Mouse (Mus musculus): ENCODE measurements around the gene Scnn1b. TPM values are rescaled to one million over a fixed set of nuclear protein-coding genes. Genes with fewer than 3 reads are reported as not detected.

Scnn1b gene
- total and polyA plus RNA-seq, 3 experiments, result 0.04 TPM; not detected in 2

- in situ Hi-C loops (cut with MboI; ENCODE audit: low pct_ligation_motif_present, low pct_unique_long_range_greater_than_20kb, low sequenced_read_pairs) (no loop called here), dilution Hi-C loops (cut with MboI; ENCODE audit: extremely low pct_ligation_motif_present, extremely low pct_unique_long_range_greater_than_20kb, low sequenced_read_pairs) (no loop called here)
- Histone ChIP-seq H3K79me2 (replicated peaks; ENCODE audit: control insufficient read depth, extremely low read depth, insufficient read depth, poor library complexity, severe bottlenecking) (no peaks in the 10 kb centered on the region), H3K4me1 (ENCODE audit: control insufficient read depth in 1 of 2, insufficient read depth in 2 of 2) (no peaks in the 10 kb centered on the region), H3K9me3 (replicated peaks; ENCODE audit: low read length) (no peaks in the 10 kb centered on the region), H3K27ac (ENCODE audit: insufficient read depth, low read depth) (no peak overlapping the region), H3K4me3 (replicated peaks in 1 of 3; ENCODE audit: low read depth in 2 of 3, low read length in 2 of 3, poor library complexity in 1 of 3) (no peak overlapping the region), H3K36me3 (replicated peaks in 1 of 2; ENCODE audit: control insufficient read depth in 1 of 2, insufficient read depth in 1 of 2, low read length in 1 of 2) (peaks cover 30 to 93% of the 10 kb centered on the region in 2 experiments), H3K9ac (ENCODE audit: insufficient read depth, low read depth) (no peak overlapping the region), H3K4me2 (ENCODE audit: insufficient read depth, low read depth, poor library complexity, severe bottlenecking) (no peak overlapping the region), H3K27me3 (replicated peaks) (no peaks in the 10 kb centered on the region)
- DNase-seq (ENCODE audit: extremely low read depth), result no peak
- no peak for TF ChIP-seq MEF2A (IDR thresholded peaks at IDR 0.05; ENCODE audit: borderline replicate concordance, low read depth, low read length)
- TF ChIP-seq CHD2 (IDR thresholded peaks at IDR 0.05; ENCODE audit: low read length), result no peak
- no peak for TF ChIP-seq ZKSCAN1 (IDR thresholded peaks at IDR 0.05; ENCODE audit: borderline replicate concordance, low read depth, low read length)
- no peak for TF ChIP-seq USF1 (IDR thresholded peaks at IDR 0.05; ENCODE audit: low read depth, low read length)
These were observed 68.8 kb downstream of the Scnn1b start for GRCm38 (mm10) chr7:121933675-121934074.

- H3K4me2 ChIP-seq (ENCODE audit: insufficient read depth, low read depth, poor library complexity, severe bottlenecking), result no peak overlapping the region
- in situ Hi-C loops (cut with MboI; ENCODE audit: low pct_ligation_motif_present, low pct_unique_long_range_greater_than_20kb, low sequenced_read_pairs), result no loop called here
- H3K27me3 ChIP-seq (replicated peaks), result no peaks in the 10 kb centered on the region
- no peaks in the 10 kb centered on the region for H3K79me2 ChIP-seq (replicated peaks; ENCODE audit: control insufficient read depth, extremely low read depth, insufficient read depth, poor library complexity, severe bottlenecking)
- peaks cover 26 to 93% of the 10 kb centered on the region in 2 experiments for H3K36me3 ChIP-seq (replicated peaks in 1 of 2; ENCODE audit: control insufficient read depth in 1 of 2, insufficient read depth in 1 of 2, low read length in 1 of 2)
- no peak overlapping the region for H3K4me3 ChIP-seq (replicated peaks in 1 of 3; ENCODE audit: low read depth in 2 of 3, low read length in 2 of 3, poor library complexity in 1 of 3)
- no peak overlapping the region for H3K27ac ChIP-seq (ENCODE audit: insufficient read depth, low read depth)
- TF ChIP-seq TCF12 (IDR thresholded peaks at IDR 0.05; ENCODE audit: low read depth, low read length) (no peak), EP300 (IDR thresholded peaks at IDR 0.05; ENCODE audit: low read length) (no peak), GABPA (IDR thresholded peaks at IDR 0.05; ENCODE audit: insufficient replicate concordance, low read depth, low read length) (no peak), ZMIZ1 (IDR thresholded peaks at IDR 0.05; ENCODE audit: low read depth, low read length) (no peak)
- peaks cover 0 to 4% of the 10 kb centered on the region in 2 experiments; a peak in 1 of 4 replicates for H3K4me1 ChIP-seq (ENCODE audit: control insufficient read depth in 1 of 2, insufficient read depth in 2 of 2)
- dilution Hi-C loops (cut with MboI; ENCODE audit: extremely low pct_ligation_motif_present, extremely low pct_unique_long_range_greater_than_20kb, low sequenced_read_pairs), result no loop called here
- H3K9me3 ChIP-seq (replicated peaks; ENCODE audit: low read length), result no peaks in the 10 kb centered on the region
- no peak for DNase-seq (ENCODE audit: extremely low read depth)
- H3K9ac ChIP-seq (ENCODE audit: insufficient read depth, low read depth), result no peak overlapping the region
These were observed 69.5 kb downstream of the Scnn1b start for GRCm38 (mm10) chr7:121934346-121934745.

- no peak for DNase-seq (ENCODE audit: extremely low read depth)
- H3K4me3 ChIP-seq (replicated peaks in 1 of 3; ENCODE audit: low read depth in 2 of 3, low read length in 2 of 3, poor library complexity in 1 of 3), result no peak overlapping the region
- H3K9ac ChIP-seq (ENCODE audit: insufficient read depth, low read depth), result no peak overlapping the region
- H3K4me2 ChIP-seq (ENCODE audit: insufficient read depth, low read depth, poor library complexity, severe bottlenecking), result no peak overlapping the region
- no peak overlapping the region for H3K27ac ChIP-seq (ENCODE audit: insufficient read depth, low read depth)
- TF ChIP-seq POLR2AphosphoS2 (IDR thresholded peaks at IDR 0.05; ENCODE audit: low read depth, low read length) (no peak), ZNF384 (IDR thresholded peaks at IDR 0.05; ENCODE audit: low read depth, low read length) (no peak), MAX (IDR thresholded peaks at IDR 0.05; ENCODE audit: low read length) (no peak), CHD1 (IDR thresholded peaks at IDR 0.05; ENCODE audit: low read depth, low read length) (no peak), KAT2A (IDR thresholded peaks at IDR 0.05; ENCODE audit: insufficient replicate concordance, low read length) (no peak), NELFE (IDR thresholded peaks at IDR 0.05; ENCODE audit: low read depth, low read length) (no peak)
- in situ Hi-C loops (cut with MboI; ENCODE audit: low pct_ligation_motif_present, low pct_unique_long_range_greater_than_20kb, low sequenced_read_pairs), result no loop called here
- H3K4me1 ChIP-seq (ENCODE audit: control insufficient read depth in 1 of 2, insufficient read depth in 2 of 2), result peaks cover 0 to 13% of the 10 kb centered on the region in 2 experiments; a peak in 1 of 4 replicates
- H3K9me3 ChIP-seq (replicated peaks; ENCODE audit: low read length), result no peaks in the 10 kb centered on the region
- dilution Hi-C loops (cut with MboI; ENCODE audit: extremely low pct_ligation_motif_present, extremely low pct_unique_long_range_greater_than_20kb, low sequenced_read_pairs), result no loop called here
- H3K79me2 ChIP-seq (replicated peaks; ENCODE audit: control insufficient read depth, extremely low read depth, insufficient read depth, poor library complexity, severe bottlenecking), result no peaks in the 10 kb centered on the region
- peaks cover 17 to 85% of the 10 kb centered on the region in 2 experiments for H3K36me3 ChIP-seq (replicated peaks in 1 of 2; ENCODE audit: control insufficient read depth in 1 of 2, insufficient read depth in 1 of 2, low read length in 1 of 2)
- H3K27me3 ChIP-seq (replicated peaks), result no peaks in the 10 kb centered on the region
These were observed 71.3 kb downstream of the Scnn1b start for GRCm38 (mm10) chr7:121935906-121936794.
